11 mouse cellular contexts compared by ENCODE assay signal in the genomic region with DNA sequence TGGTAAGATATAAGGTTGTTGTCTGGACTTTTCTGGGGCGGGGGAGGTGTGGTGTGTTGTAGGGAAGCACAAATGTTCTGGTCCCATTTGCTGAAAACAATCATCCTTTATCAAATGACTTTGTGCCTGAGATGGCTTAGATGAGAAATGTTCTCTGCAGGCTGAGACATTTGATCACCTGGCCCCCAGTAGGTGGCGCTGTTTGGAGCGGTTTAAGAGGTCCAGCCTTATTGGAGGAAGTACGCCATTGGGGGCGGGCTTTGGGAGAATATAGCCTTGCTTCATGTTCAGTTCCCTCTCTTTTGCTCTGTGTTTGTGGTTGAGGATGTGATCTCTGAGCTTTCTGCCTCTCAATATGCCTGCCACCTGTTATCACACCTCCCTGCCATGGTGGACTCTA. TPM values are rescaled to one million over a fixed set of nuclear protein-coding genes. Genes with fewer than 3 reads are reported as not detected.
DNase-seq lines count a peak whose midpoint lies in the region; ATAC-seq and TF ChIP-seq lines count a peak whose summit lies in the region.
"Had no signal": no experiment of that assay in that cellular context is flagged by ENCODE, and none has a peak within 500 bp of the region (broad histone marks: within the 10 kb centered on the region; RNA-seq: fewer than 3 reads in every experiment).

No protein-coding gene starts in this region.

- no peak for DNase-seq in forebrain, postnatal 0 days
- peak; percentile 41 for DNase-seq in 3T3-L1 (ENCODE audit: low read depth, low spot score)
- DNase-seq in adrenal gland, postnatal 36 days = peak; percentile 25 to 57
- DNase-seq in liver, postnatal 0 days = peak; percentile 53
- DNase-seq in spleen, postnatal 14 days (ENCODE audit: low spot score in 2 of 2) = no peak
- no peak for DNase-seq in urinary bladder, postnatal 25 days (ENCODE audit: low spot score)

- H3K4me3 ChIP-seq in forebrain, postnatal 0 days (ENCODE audit: low read depth, low read length) = no peak overlapping the region
- H3K4me3 ChIP-seq in forebrain, embryonic 16.5 days (replicated peaks; ENCODE audit: low read length) = no peak overlapping the region
- no peak overlapping the region for H3K4me3 ChIP-seq in liver, postnatal 0 days (ENCODE audit: low read depth, low read length)
- H3K4me3 ChIP-seq: liver, embryonic 15.5 days had no signal

- no peaks in the 10 kb centered on the region for H3K9me3 ChIP-seq in forebrain, postnatal 0 days (ENCODE audit: low read length)
- no peaks in the 10 kb centered on the region for H3K9me3 ChIP-seq in forebrain, embryonic 16.5 days (ENCODE audit: control insufficient read depth, low read length)
- no peaks in the 10 kb centered on the region for H3K9me3 ChIP-seq in liver, postnatal 0 days (ENCODE audit: low read length)
- H3K9me3 ChIP-seq: liver, embryonic 15.5 days had no signal

- H3K9ac ChIP-seq in forebrain, postnatal 0 days = no peak overlapping the region
- H3K9ac ChIP-seq in forebrain, embryonic 16.5 days (replicated peaks; ENCODE audit: low read depth, low read length) = no peak overlapping the region
- no peak overlapping the region for H3K9ac ChIP-seq in liver, postnatal 0 days (replicated peaks)
- H3K9ac ChIP-seq: liver, embryonic 15.5 days had no signal

- H3K4me1 ChIP-seq in forebrain, postnatal 0 days (ENCODE audit: insufficient read depth) = no peaks in the 10 kb centered on the region
- H3K4me1 ChIP-seq in forebrain, embryonic 16.5 days (replicated peaks; ENCODE audit: control insufficient read depth, insufficient read depth, low read length) = no peaks in the 10 kb centered on the region
- no peaks in the 10 kb centered on the region for H3K4me1 ChIP-seq in liver, postnatal 0 days (ENCODE audit: insufficient read depth)
- H3K4me1 ChIP-seq: liver, embryonic 15.5 days had no signal

- TF ChIP-seq CTCF in forebrain, postnatal 0 days (IDR thresholded peaks at IDR 0.05; ENCODE audit: low read depth) = peak; percentile 47
- peak; percentile 62 for TF ChIP-seq CTCF in liver, postnatal 0 days (IDR thresholded peaks at IDR 0.05; ENCODE audit: low read depth)

- H3K27ac ChIP-seq in forebrain, postnatal 0 days (ENCODE audit: low read depth, low read length) = no peak overlapping the region
- H3K27ac ChIP-seq in forebrain, embryonic 16.5 days (ENCODE audit: low read length) = no peak overlapping the region
- no peak overlapping the region for H3K27ac ChIP-seq in liver, postnatal 0 days (ENCODE audit: low read depth)
- H3K27ac ChIP-seq: liver, embryonic 15.5 days had no signal

- H3K36me3 ChIP-seq in forebrain, postnatal 0 days (ENCODE audit: insufficient read depth) = no peaks in the 10 kb centered on the region
- H3K36me3 ChIP-seq in forebrain, embryonic 16.5 days (ENCODE audit: control insufficient read depth, insufficient read depth) = no peaks in the 10 kb centered on the region
- H3K36me3 ChIP-seq in liver, postnatal 0 days (replicated peaks; ENCODE audit: insufficient read depth, low read length) = no peaks in the 10 kb centered on the region
- H3K36me3 ChIP-seq: liver, embryonic 15.5 days had no signal

- WGBS in forebrain, postnatal 0 days = 60% methylated on average over 5 of the region's 5 CpGs
- 55% methylated on average over 5 of the region's 5 CpGs for WGBS in forebrain, embryonic 16.5 days
- 41% methylated on average over 5 of the region's 5 CpGs for WGBS in liver, postnatal 0 days (ENCODE audit: insufficient replicate concordance)

- no peak for TF ChIP-seq EP300 in liver, postnatal 0 days (IDR thresholded peaks at IDR 0.05; ENCODE audit: low read depth)

- ATAC-seq in forebrain, postnatal 0 days = no peak
- no peak for ATAC-seq in forebrain, embryonic 16.5 days
- no peak for ATAC-seq in liver, postnatal 0 days
- no peak for ATAC-seq in megakaryocyte, adult 5-6 weeks (ENCODE audit: poor library complexity, severe bottlenecking)

- H3K27me3 ChIP-seq in forebrain, postnatal 0 days (ENCODE audit: insufficient read depth, low read length) = no peaks in the 10 kb centered on the region
- no peaks in the 10 kb centered on the region for H3K27me3 ChIP-seq in forebrain, embryonic 16.5 days (replicated peaks; ENCODE audit: control insufficient read depth, insufficient read depth, low read length)
- H3K27me3 ChIP-seq in liver, postnatal 0 days (ENCODE audit: insufficient read depth, low read length) = no peaks in the 10 kb centered on the region
- H3K27me3 ChIP-seq: liver, embryonic 15.5 days had no signal

- no peak overlapping the region for H3K4me2 ChIP-seq in forebrain, postnatal 0 days (ENCODE audit: low read depth)
- no peak overlapping the region for H3K4me2 ChIP-seq in forebrain, embryonic 16.5 days (ENCODE audit: low read length)
- H3K4me2 ChIP-seq in liver, postnatal 0 days (ENCODE audit: low read depth, low read length) = no peak overlapping the region
- H3K4me2 ChIP-seq: liver, embryonic 15.5 days had no signal

RNA-seq across cellular contexts. Expression of a gene that starts 44.2 kb away (rescaled TPM):
- total RNA-seq in forebrain, postnatal 0 days (2014; rRNA removed) = not detected in 2 replicates
- not detected in 2 replicates for polyA plus RNA-seq in forebrain, postnatal 0 days (2015; fragmentation: Nextera tagmentation; extraction: Ambion mirVana)
- polyA plus RNA-seq in forebrain, embryonic 16.5 days (2015; fragmentation: Nextera tagmentation; extraction: Ambion mirVana) = not detected in 2 replicates
- not detected for total RNA-seq in adrenal gland, postnatal 36 days (2021)
- polyA plus RNA-seq in liver, postnatal 0 days (2015; fragmentation: Nextera tagmentation; extraction: Ambion mirVana) = not detected in 2 replicates
- not detected in 2 replicates for total RNA-seq in megakaryocyte, adult 5-6 weeks (2015)
- total RNA-seq in megakaryocyte, adult 5-6 weeks (2017) = not detected in 2 replicates
- total RNA-seq: gastrocnemius, postnatal 4 days had no signal
- polyA plus RNA-seq: liver, embryonic 15.5 days; spleen, adult 2 months had no signal

Comparison
In these comparisons a context has a peak if more than half of its experiments do, and no peak if none do; other contexts are left out.
1. DNase-seq: peak in 3T3-L1 (single experiment), adrenal gland, postnatal 36 days (2 of 2) and liver, postnatal 0 days (single experiment); none in forebrain, postnatal 0 days (single experiment), spleen, postnatal 14 days (0 of 2) and urinary bladder, postnatal 25 days (single experiment).